Mouse (Mus musculus): ENCODE measurements around the gene Fam71a. TPM values are rescaled to one million over a fixed set of nuclear protein-coding genes. Genes with fewer than 3 reads are reported as not detected.

The Fam71a gene
- polyA plus RNA-seq, 1 experiment, result not detected

- TF ChIP-seq POLR2A (IDR thresholded peaks at IDR 0.05; ENCODE audit: low read depth, low read length), result no peak
- H3K27me3 ChIP-seq (ENCODE audit: control insufficient read depth, insufficient read depth, low read length), result peaks cover 25% of the 10 kb centered on the region
- H3K4me1 ChIP-seq (ENCODE audit: control insufficient read depth, insufficient read depth, insufficient read length), result peaks cover 20% of the 10 kb centered on the region; the same call in 1 of the 2 replicates
- H3K4me3 ChIP-seq (ENCODE audit: extremely low read depth, insufficient read depth, insufficient read length), result peak overlapping the region; percentile 65
- H3K27ac ChIP-seq (ENCODE audit: insufficient read depth, low read length), result peak overlapping the region; percentile 51
- no peaks in the 10 kb centered on the region for H3K36me3 ChIP-seq (ENCODE audit: control insufficient read depth, insufficient read depth, low read length)
- under 1% methylated on average over 61 of the region's 61 CpGs for WGBS
- peak in 1 of 2 experiments; percentile 37 for DNase-seq (ENCODE audit: low read depth in 1 of 2, low spot score in 2 of 2)
Observed at GRCm38 (mm10) chr1:191182431-191183162, 18.0 kb upstream of the Fam71a start.

GRCm38 (mm10) chr1:191181469-191182259 lies 17.0 kb upstream of the Fam71a start:
- H3K4me3 ChIP-seq (ENCODE audit: extremely low read depth, insufficient read depth, insufficient read length), result no peak overlapping the region
- DNase-seq (ENCODE audit: low read depth in 1 of 2, low spot score in 2 of 2), result no peak
- no peaks in the 10 kb centered on the region for H3K36me3 ChIP-seq (ENCODE audit: control insufficient read depth, insufficient read depth, low read length)
- H3K27me3 ChIP-seq (ENCODE audit: control insufficient read depth, insufficient read depth, low read length), result peaks cover 25% of the 10 kb centered on the region
- WGBS, result 41% methylated on average over 12 of the region's 12 CpGs
- peaks cover 20% of the 10 kb centered on the region; the same call in 1 of the 2 replicates for H3K4me1 ChIP-seq (ENCODE audit: control insufficient read depth, insufficient read depth, insufficient read length)
- H3K27ac ChIP-seq (ENCODE audit: insufficient read depth, low read length), result no peak overlapping the region
- TF ChIP-seq POLR2A (IDR thresholded peaks at IDR 0.05; ENCODE audit: low read depth, low read length) (no peak), CTCF (IDR thresholded peaks at IDR 0.05; ENCODE audit: extremely low read depth, insufficient read depth, insufficient read length, insufficient replicate concordance) (no peak)

- no peak for TF ChIP-seq CTCF (IDR thresholded peaks at IDR 0.05; ENCODE audit: extremely low read depth, insufficient read depth, insufficient read length, insufficient replicate concordance)
- Histone ChIP-seq H3K4me1 (ENCODE audit: control insufficient read depth, insufficient read depth, insufficient read length) (peaks cover 16% of the 10 kb centered on the region; the same call in 1 of the 2 replicates), H3K36me3 (ENCODE audit: control insufficient read depth, insufficient read depth, low read length) (no peaks in the 10 kb centered on the region), H3K27me3 (ENCODE audit: control insufficient read depth, insufficient read depth, low read length) (peaks cover 24% of the 10 kb centered on the region), H3K4me3 (ENCODE audit: extremely low read depth, insufficient read depth, insufficient read length) (no peak overlapping the region), H3K27ac (ENCODE audit: insufficient read depth, low read length) (no peak overlapping the region)
- 26% methylated on average over 4 of the region's 4 CpGs for WGBS
- no peak for DNase-seq (ENCODE audit: low read depth in 1 of 2, low spot score in 2 of 2)
Observed at GRCm38 (mm10) chr1:191180397-191180796, 15.8 kb upstream of the Fam71a start.

GRCm38 (mm10) chr1:191179846-191180245 lies 15.2 kb upstream of the Fam71a start:
- peaks cover 18% of the 10 kb centered on the region for H3K27me3 ChIP-seq (ENCODE audit: control insufficient read depth, insufficient read depth, low read length)
- no peak overlapping the region for H3K4me3 ChIP-seq (ENCODE audit: extremely low read depth, insufficient read depth, insufficient read length)
- H3K36me3 ChIP-seq (ENCODE audit: control insufficient read depth, insufficient read depth, low read length), result no peaks in the 10 kb centered on the region
- no peak for DNase-seq (ENCODE audit: low read depth in 1 of 2, low spot score in 2 of 2)
- WGBS, result 63% methylated on average over 2 of the region's 2 CpGs
- H3K27ac ChIP-seq (ENCODE audit: insufficient read depth, low read length), result no peak overlapping the region
- TF ChIP-seq POLR2A (IDR thresholded peaks at IDR 0.05; ENCODE audit: low read depth, low read length) (no peak), CTCF (IDR thresholded peaks at IDR 0.05; ENCODE audit: extremely low read depth, insufficient read depth, insufficient read length, insufficient replicate concordance) (no peak)
- H3K4me1 ChIP-seq (ENCODE audit: control insufficient read depth, insufficient read depth, insufficient read length), result peaks cover 11% of the 10 kb centered on the region; the same call in 1 of the 2 replicates

GRCm38 (mm10) chr1:191178511-191179188 lies 14.0 kb upstream of the Fam71a start:
- no peak overlapping the region for H3K27ac ChIP-seq (ENCODE audit: insufficient read depth, low read length)
- H3K36me3 ChIP-seq (ENCODE audit: control insufficient read depth, insufficient read depth, low read length), result no peaks in the 10 kb centered on the region
- no peak for DNase-seq (ENCODE audit: low read depth in 1 of 2, low spot score in 2 of 2)
- no peak for TF ChIP-seq POLR2A (IDR thresholded peaks at IDR 0.05; ENCODE audit: low read depth, low read length)
- no peak for TF ChIP-seq CTCF (IDR thresholded peaks at IDR 0.05; ENCODE audit: extremely low read depth, insufficient read depth, insufficient read length, insufficient replicate concordance)
- 68% methylated on average over 15 of the region's 15 CpGs for WGBS
- H3K4me1 ChIP-seq (ENCODE audit: control insufficient read depth, insufficient read depth, insufficient read length), result peaks cover 4% of the 10 kb centered on the region; the same call in 1 of the 2 replicates
- H3K4me3 ChIP-seq (ENCODE audit: extremely low read depth, insufficient read depth, insufficient read length), result no peak overlapping the region
- H3K27me3 ChIP-seq (ENCODE audit: control insufficient read depth, insufficient read depth, low read length), result peaks cover 14% of the 10 kb centered on the region

- no peaks in the 10 kb centered on the region for H3K36me3 ChIP-seq (ENCODE audit: control insufficient read depth, insufficient read depth, low read length)
- no peak for DNase-seq (ENCODE audit: low read depth in 1 of 2, low spot score in 2 of 2)
- TF ChIP-seq POLR2A (IDR thresholded peaks at IDR 0.05; ENCODE audit: low read depth, low read length), result no peak
- TF ChIP-seq CTCF (IDR thresholded peaks at IDR 0.05; ENCODE audit: extremely low read depth, insufficient read depth, insufficient read length, insufficient replicate concordance), result no peak
- peaks cover 8% of the 10 kb centered on the region for H3K27me3 ChIP-seq (ENCODE audit: control insufficient read depth, insufficient read depth, low read length)
- peaks cover 2% of the 10 kb centered on the region; the same call in 1 of the 2 replicates for H3K4me1 ChIP-seq (ENCODE audit: control insufficient read depth, insufficient read depth, insufficient read length)
- H3K4me3 ChIP-seq (ENCODE audit: extremely low read depth, insufficient read depth, insufficient read length), result no peak overlapping the region
- WGBS, result 88% methylated on average over 7 of the region's 7 CpGs
- no peak overlapping the region for H3K27ac ChIP-seq (ENCODE audit: insufficient read depth, low read length)
Observed at GRCm38 (mm10) chr1:191176887-191177286, 12.3 kb upstream of the Fam71a start.
